7 mouse cellular contexts compared by ENCODE assay signal in the genomic region with DNA sequence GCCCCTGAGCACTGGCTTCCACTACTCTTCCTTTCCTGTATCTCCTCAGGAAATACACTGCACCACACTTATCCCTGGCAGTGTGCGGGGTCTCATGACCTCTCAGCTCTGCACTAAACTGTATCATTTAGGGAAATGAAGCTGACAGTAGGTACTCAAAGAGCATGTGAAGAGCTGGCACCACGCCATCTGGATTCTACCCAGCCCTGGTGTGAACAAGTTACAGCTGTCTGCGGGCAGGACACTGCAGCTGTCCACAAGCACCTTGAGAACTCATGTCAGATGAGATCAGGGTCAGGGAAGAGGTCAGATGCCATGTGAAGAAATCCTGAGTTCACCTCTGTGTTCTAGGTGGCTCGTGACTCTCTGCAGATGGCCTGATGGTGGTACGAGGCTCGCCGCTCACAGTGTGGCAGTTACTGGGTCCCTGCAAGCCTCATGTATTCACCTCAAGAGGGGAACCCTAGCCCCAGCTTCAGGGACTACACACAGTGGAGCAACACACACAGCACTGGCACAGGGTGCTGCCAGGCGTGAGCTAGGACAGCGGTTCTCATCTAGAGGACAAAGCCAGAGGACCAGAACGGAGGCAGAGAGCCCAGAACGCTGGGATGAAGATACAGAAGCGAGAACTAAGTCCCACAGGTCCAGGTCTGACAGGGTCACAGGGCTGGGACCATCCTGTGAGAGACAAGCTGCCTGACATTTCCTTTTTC. TPM values are rescaled to one million over a fixed set of nuclear protein-coding genes. Genes with fewer than 3 reads are reported as not detected.
DNase-seq lines count a peak whose midpoint lies in the region; ATAC-seq lines count a peak whose summit lies in the region.

No protein-coding gene starts in this region.

- no peaks in the 10 kb centered on the region for H3K9me3 ChIP-seq in limb, embryonic 12.5 days
- no peaks in the 10 kb centered on the region for H3K9me3 ChIP-seq in limb, embryonic 10.5 days (replicated peaks)
- H3K9me3 ChIP-seq in intestine, embryonic 16.5 days (ENCODE audit: control insufficient read depth, low read length) = no peaks in the 10 kb centered on the region

- WGBS in limb, embryonic 12.5 days = 86% methylated on average over 12 of the region's 12 CpGs
- WGBS in limb, embryonic 10.5 days = 89% methylated on average over 12 of the region's 12 CpGs
- 77% methylated on average over 12 of the region's 12 CpGs for WGBS in intestine, embryonic 16.5 days

- 0 out of 2 replicates have a peak, but pooled peaks cover 12% of the 10 kb centered on the region for H3K4me1 ChIP-seq in limb, embryonic 12.5 days (replicated peaks)
- H3K4me1 ChIP-seq in limb, embryonic 10.5 days = peaks cover 19% of the 10 kb centered on the region; the same call in 1 of the 2 replicates
- peaks cover 43% of the 10 kb centered on the region for H3K4me1 ChIP-seq in brown adipose tissue, adult 24 weeks (ENCODE audit: control insufficient read depth, insufficient read depth, insufficient read length, low read length)
- peaks cover 25% of the 10 kb centered on the region for H3K4me1 ChIP-seq in intestine, embryonic 16.5 days (ENCODE audit: control insufficient read depth, insufficient read depth, low read length)

- no peak overlapping the region for H3K4me3 ChIP-seq in limb, embryonic 12.5 days (replicated peaks)
- no peak overlapping the region for H3K4me3 ChIP-seq in limb, embryonic 10.5 days
- no peak overlapping the region for H3K4me3 ChIP-seq in brown adipose tissue, adult 24 weeks (ENCODE audit: insufficient read depth, low read depth, low read length)
- H3K4me3 ChIP-seq in intestine, embryonic 16.5 days (ENCODE audit: low read length) = no peak overlapping the region

- H3K9ac ChIP-seq in limb, embryonic 12.5 days (replicated peaks) = no peak overlapping the region
- peak overlapping the region; percentile 19; the same call in 1 of the 2 replicates for H3K9ac ChIP-seq in intestine, embryonic 16.5 days (ENCODE audit: low read depth, low read length)

- DNase-seq in limb, embryonic 10.5 days (ENCODE audit: low spot score) = no peak
- DNase-seq in lung, postnatal 10 days = peak; percentile 78
- DNase-seq in urinary bladder, postnatal 4 days (ENCODE audit: low spot score in 2 of 2) = no peak

- H3K27ac ChIP-seq in limb, embryonic 12.5 days = 0 out of 2 replicates have a peak overlapping the region, but pooled peaks have one; percentile 4
- H3K27ac ChIP-seq in limb, embryonic 10.5 days = no peak overlapping the region
- peak overlapping the region; percentile 55 for H3K27ac ChIP-seq in brown adipose tissue, adult 24 weeks (replicated peaks; ENCODE audit: low read depth, low read length)
- H3K27ac ChIP-seq in intestine, embryonic 16.5 days (ENCODE audit: low read length) = no peak overlapping the region; the same call in 1 of the 2 replicates

- H3K27me3 ChIP-seq in limb, embryonic 12.5 days = no peaks in the 10 kb centered on the region
- no peaks in the 10 kb centered on the region for H3K27me3 ChIP-seq in limb, embryonic 10.5 days (ENCODE audit: low read depth, poor library complexity, severe bottlenecking)
- H3K27me3 ChIP-seq in intestine, embryonic 16.5 days (replicated peaks; ENCODE audit: control insufficient read depth, insufficient read depth, low read length) = no peaks in the 10 kb centered on the region

- H3K4me2 ChIP-seq in limb, embryonic 12.5 days = no peak overlapping the region
- no peak overlapping the region for H3K4me2 ChIP-seq in intestine, embryonic 16.5 days (ENCODE audit: low read depth, low read length)

- no peak for ATAC-seq in limb, embryonic 12.5 days (ENCODE audit: insufficient number of reproducible peaks, insufficient read depth, low FRiP score, low TSS enrichment, low read depth)
- no peak; the same call in 1 of the 2 replicates for ATAC-seq in intestine, embryonic 16.5 days
- no peak for ATAC-seq in granulocyte monocyte progenitor cell, adult 5-6 weeks (replicated peaks; ENCODE audit: poor library complexity, severe bottlenecking)

- H3K36me3 ChIP-seq in limb, embryonic 12.5 days = peaks cover 60% of the 10 kb centered on the region
- H3K36me3 ChIP-seq in limb, embryonic 10.5 days = peaks cover 56% of the 10 kb centered on the region
- no peaks in the 10 kb centered on the region; the same call in 1 of the 2 replicates for H3K36me3 ChIP-seq in intestine, embryonic 16.5 days (ENCODE audit: control insufficient read depth, insufficient read depth, low read length)

RNA-seq across cellular contexts. Expression of a gene that starts 30.8 kb away (rescaled TPM):
- 186 and 190 TPM in 2 replicates for polyA plus RNA-seq in limb, embryonic 12.5 days (2016; fragmentation: Nextera tagmentation; extraction: Ambion mirVana)
- polyA plus RNA-seq in limb, embryonic 10.5 days (2016; fragmentation: Nextera tagmentation; extraction: Ambion mirVana) = 179 and 189 TPM in 2 replicates
- 258 and 275 TPM in 2 replicates for polyA plus RNA-seq in brown adipose tissue, adult 24 weeks (2012; ENCODE audit: insufficient read depth, insufficient read length, missing spikeins)
- 190 and 192 TPM in 2 replicates for polyA plus RNA-seq in intestine, embryonic 16.5 days (2015; fragmentation: Nextera tagmentation; extraction: Ambion mirVana)
- total RNA-seq in granulocyte monocyte progenitor cell, adult 5-6 weeks (2014; fragmentation: Nextera tagmentation) = 77.9 and 84.4 TPM in 2 replicates
- total RNA-seq in granulocyte monocyte progenitor cell, adult 5-6 weeks (2017) = 68.5 and 77.1 TPM in 2 replicates

RNA-seq across cellular contexts. Expression of a gene that starts 31.7 kb away (rescaled TPM):
- 19.9 and 22.1 TPM in 2 replicates for polyA plus RNA-seq in limb, embryonic 12.5 days (2016; fragmentation: Nextera tagmentation; extraction: Ambion mirVana)
- 13.8 and 15.2 TPM in 2 replicates for polyA plus RNA-seq in limb, embryonic 10.5 days (2016; fragmentation: Nextera tagmentation; extraction: Ambion mirVana)
- 8.9 and 9.8 TPM in 2 replicates for polyA plus RNA-seq in brown adipose tissue, adult 24 weeks (2012; ENCODE audit: insufficient read depth, insufficient read length, missing spikeins)
- 7.7 and 9.5 TPM in 2 replicates for polyA plus RNA-seq in intestine, embryonic 16.5 days (2015; fragmentation: Nextera tagmentation; extraction: Ambion mirVana)
- not detected in 2 replicates for total RNA-seq in granulocyte monocyte progenitor cell, adult 5-6 weeks (2014; fragmentation: Nextera tagmentation)
- total RNA-seq in granulocyte monocyte progenitor cell, adult 5-6 weeks (2017) = 0.30 TPM in 1 of 2 replicates, not detected in the other

RNA-seq across cellular contexts. Expression of a gene that starts 42.4 kb away (rescaled TPM):
- polyA plus RNA-seq in limb, embryonic 12.5 days (2016; fragmentation: Nextera tagmentation; extraction: Ambion mirVana) = 19.4 and 19.7 TPM in 2 replicates
- 15.3 and 17.9 TPM in 2 replicates for polyA plus RNA-seq in limb, embryonic 10.5 days (2016; fragmentation: Nextera tagmentation; extraction: Ambion mirVana)
- 9.7 and 14.7 TPM in 2 replicates for polyA plus RNA-seq in brown adipose tissue, adult 24 weeks (2012; ENCODE audit: insufficient read depth, insufficient read length, missing spikeins)
- polyA plus RNA-seq in intestine, embryonic 16.5 days (2015; fragmentation: Nextera tagmentation; extraction: Ambion mirVana) = 8.6 and 10.6 TPM in 2 replicates
- total RNA-seq in granulocyte monocyte progenitor cell, adult 5-6 weeks (2014; fragmentation: Nextera tagmentation) = 6.8 and 17.9 TPM in 2 replicates
- 6.2 and 7.8 TPM in 2 replicates for total RNA-seq in granulocyte monocyte progenitor cell, adult 5-6 weeks (2017)

Comparison
In these comparisons a context has a peak if more than half of its experiments do, and no peak if none do; other contexts are left out.
1. H3K27ac ChIP-seq: peak in limb, embryonic 12.5 days (single experiment) and brown adipose tissue, adult 24 weeks (single experiment); none in limb, embryonic 10.5 days (single experiment) and intestine, embryonic 16.5 days (single experiment).